Mouse (Mus musculus): Measurements from ENCODE around the gene Kdf1.

GRCm38 (mm10) chr4:133497461-133498159, 21.2 kb upstream of the Kdf1 start:
- TF ChIP-seq POLR2AphosphoS5 (IDR thresholded peaks at IDR 0.05; ENCODE audit: borderline replicate concordance, low read depth, low read length) (no peak), POLR2A (IDR thresholded peaks at IDR 0.05; ENCODE audit: control insufficient read depth in 1 of 2, insufficient read depth in 1 of 2, low read depth in 1 of 2, low read length in 2 of 2, poor library complexity in 1 of 2) (no peak), USF1 (IDR thresholded peaks at IDR 0.05; ENCODE audit: low read depth, low read length) (no peak), GABPA (IDR thresholded peaks at IDR 0.05; ENCODE audit: low read depth, low read length) (no peak), MAZ (IDR thresholded peaks at IDR 0.05; ENCODE audit: low read depth, low read length) (no peak)

Measured in MEL (cell line).